Mouse (Mus musculus): ENCODE results near the gene Map3k20. TPM values are rescaled to one million over a fixed set of nuclear protein-coding genes. Genes with fewer than 3 reads are reported as not detected.

The Map3k20 gene
- 17.0 and 17.7 TPM in 2 replicates for polyA plus RNA-seq (2015; fragmentation: Nextera tagmentation; extraction: Ambion mirVana)

DNA sequence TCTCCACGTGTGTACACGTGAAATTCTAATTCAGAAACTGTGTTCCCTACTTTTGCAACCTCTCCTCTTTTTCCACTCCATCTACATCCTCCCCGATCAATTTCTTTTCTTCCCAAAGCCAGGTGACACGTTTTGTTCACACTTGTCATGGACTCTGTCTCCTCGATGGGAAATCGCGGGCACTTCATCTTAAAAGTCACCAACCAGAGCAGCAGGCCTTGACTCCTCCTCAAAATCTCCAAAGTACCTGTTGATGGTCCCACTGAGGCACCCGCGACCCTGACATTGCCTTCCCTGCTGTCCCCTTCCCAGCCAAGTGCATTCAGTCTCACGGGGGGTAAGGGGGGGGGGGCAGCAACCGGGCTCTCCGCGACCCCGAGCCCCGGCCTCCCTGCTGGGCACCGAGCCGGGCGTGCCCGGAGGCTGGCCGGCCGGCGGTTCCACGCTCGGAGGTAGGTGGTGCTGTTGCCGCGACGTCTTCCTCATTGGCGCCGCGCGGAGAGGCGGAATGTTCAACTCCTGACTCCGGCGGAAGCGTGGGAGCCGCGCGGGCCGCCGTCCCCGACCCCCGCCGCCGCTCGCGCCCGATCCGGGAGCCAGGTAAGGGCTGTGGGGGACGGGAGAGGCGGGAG is at the start of gene Map3k20:
Gene Map3k20, plus strand, starts transcription at position 382 of the 632 bp plus-strand sequence.
- 2% methylated on average over 50 of the region's 50 CpGs for WGBS
- H3K9me3 ChIP-seq = no peaks in the 10 kb centered on the region
- peaks cover 19% of the 10 kb centered on the region for H3K4me1 ChIP-seq (replicated peaks)
- no peaks in the 10 kb centered on the region for H3K36me3 ChIP-seq
- peak within 1 kb of the TSS; percentile 88 for H3K4me3 ChIP-seq (replicated peaks)
- H3K27ac ChIP-seq = peak within 1 kb of the TSS; percentile 59
- H3K4me2 ChIP-seq (replicated peaks) = peak within 1 kb of the TSS; percentile 73
- H3K27me3 ChIP-seq (replicated peaks) = no peaks in the 10 kb centered on the region
- peak; percentile 87 for ATAC-seq
- peak within 1 kb of the TSS; percentile 94 for H3K9ac ChIP-seq

DNA sequence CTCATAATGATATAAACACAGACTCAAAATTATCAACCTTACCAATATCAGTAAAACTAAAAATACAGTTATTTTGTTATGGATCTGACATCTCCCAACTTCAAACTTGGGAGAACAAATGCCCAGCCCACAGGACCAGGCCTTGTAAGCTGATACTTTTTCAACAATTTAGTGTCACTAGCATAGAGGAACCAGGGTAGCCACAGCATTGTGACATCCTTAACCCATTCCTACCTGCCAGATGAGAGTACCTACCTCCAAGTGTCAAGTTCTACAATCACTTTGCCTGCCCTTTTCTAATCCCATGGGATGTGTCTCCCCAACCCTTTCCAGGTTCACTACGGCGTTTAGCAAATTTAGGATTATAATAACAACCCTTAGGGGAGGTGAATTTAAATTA is 47.0 kb upstream of the Map3k20 start:
- no peak for ATAC-seq
- Histone ChIP-seq H3K4me1 (replicated peaks) (no peaks in the 10 kb centered on the region), H3K4me2 (replicated peaks) (no peak overlapping the region), H3K9me3 (no peaks in the 10 kb centered on the region), H3K4me3 (replicated peaks) (no peak overlapping the region), H3K9ac (no peak overlapping the region), H3K27me3 (replicated peaks) (no peaks in the 10 kb centered on the region), H3K36me3 (no peaks in the 10 kb centered on the region), H3K27ac (no peak overlapping the region)
- 83% methylated on average over 2 of the region's 2 CpGs for WGBS

DNA sequence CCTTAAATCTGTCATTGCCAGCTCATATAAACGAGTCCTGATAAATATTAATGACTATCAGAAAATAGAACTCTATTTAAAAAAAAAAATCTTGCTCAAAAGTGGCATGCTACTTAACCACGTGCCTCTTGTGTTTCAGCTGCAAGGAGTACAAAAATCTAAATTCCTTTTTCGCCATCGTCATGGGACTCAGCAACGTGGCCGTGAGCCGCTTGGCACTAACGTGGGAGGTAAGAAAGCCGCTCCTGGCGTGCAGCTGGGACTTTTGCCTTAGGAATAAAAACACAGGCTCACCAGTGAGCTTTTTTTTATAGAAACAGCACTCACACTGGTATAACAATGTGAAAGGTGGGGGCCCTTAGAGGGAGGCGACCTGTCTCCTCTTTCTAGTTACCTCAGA is 46.5 kb upstream of the Map3k20 start:
- Histone ChIP-seq H3K4me2 (replicated peaks) (no peak overlapping the region), H3K9ac (no peak overlapping the region), H3K36me3 (no peaks in the 10 kb centered on the region), H3K27me3 (replicated peaks) (no peaks in the 10 kb centered on the region), H3K9me3 (no peaks in the 10 kb centered on the region), H3K4me1 (replicated peaks) (no peaks in the 10 kb centered on the region), H3K4me3 (replicated peaks) (no peak overlapping the region), H3K27ac (no peak overlapping the region)
- ATAC-seq = no peak
- WGBS = 85% methylated on average over 11 of the region's 11 CpGs

DNA sequence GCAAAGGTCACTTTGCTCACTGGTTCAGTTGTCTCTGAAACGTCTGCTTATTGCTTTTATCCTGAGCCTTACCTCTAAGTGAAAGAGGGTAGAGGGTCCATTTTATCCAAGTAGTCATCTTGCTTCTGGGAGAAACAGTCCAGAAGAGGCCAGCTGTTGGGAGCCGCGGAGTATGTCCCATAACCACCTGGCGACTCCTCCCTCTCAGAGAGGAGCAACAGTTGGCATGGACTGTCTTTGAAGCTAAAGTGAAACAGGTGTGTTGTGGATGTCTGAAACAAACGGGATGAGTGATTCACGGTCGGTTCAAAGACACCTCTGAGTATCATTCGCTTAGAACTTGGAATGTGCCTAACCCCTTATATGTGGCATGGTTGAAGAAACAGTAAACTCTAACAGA is 46.0 kb upstream of the Map3k20 start:
- no peaks in the 10 kb centered on the region for H3K4me1 ChIP-seq (replicated peaks)

DNA sequence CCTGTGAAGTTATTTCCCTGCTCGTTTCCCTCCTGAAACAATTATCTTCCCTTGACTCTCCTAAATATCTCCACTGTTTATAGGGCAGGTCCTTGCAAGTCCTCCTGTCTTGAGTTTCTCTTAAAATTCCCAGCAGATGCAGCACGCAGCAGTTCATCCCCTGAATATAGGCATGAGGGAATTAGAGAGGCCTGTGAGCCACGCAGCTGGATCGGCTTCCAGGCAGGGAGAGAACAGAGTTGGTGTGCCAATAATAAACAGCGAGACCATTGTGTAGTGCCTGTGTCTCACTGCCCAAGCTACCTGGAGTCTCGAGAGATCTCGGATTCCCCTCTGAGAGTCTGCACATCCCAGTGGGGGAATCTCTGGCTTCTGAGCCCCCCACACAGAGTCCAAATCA is 45.4 kb upstream of the Map3k20 start:
- no peaks in the 10 kb centered on the region for H3K4me1 ChIP-seq (replicated peaks)
- 70% methylated on average over 7 of the region's 7 CpGs for whole genome bisulfite sequencing
- no peaks in the 10 kb centered on the region for H3K27me3 ChIP-seq (replicated peaks)
- ATAC-seq = no peak
- H3K36me3 ChIP-seq = no peaks in the 10 kb centered on the region
- no peak overlapping the region for H3K27ac ChIP-seq
- no peak overlapping the region for H3K4me3 ChIP-seq (replicated peaks)
- no peak overlapping the region for H3K9ac ChIP-seq
- H3K4me2 ChIP-seq (replicated peaks) = no peak overlapping the region
- H3K9me3 ChIP-seq = no peaks in the 10 kb centered on the region

More for the DNA sequence above, 46.0 kb upstream of the Map3k20 start:
- no peak overlapping the region for H3K9ac ChIP-seq
- 85% methylated on average over 8 of the region's 8 CpGs for WGBS
- H3K4me2 ChIP-seq (replicated peaks) = no peak overlapping the region
- H3K9me3 ChIP-seq = no peaks in the 10 kb centered on the region
- no peaks in the 10 kb centered on the region for H3K36me3 ChIP-seq
- H3K27me3 ChIP-seq (replicated peaks) = no peaks in the 10 kb centered on the region
- ATAC-seq = no peak
- no peak overlapping the region for H3K27ac ChIP-seq
- no peak overlapping the region for H3K4me3 ChIP-seq (replicated peaks)

DNA sequence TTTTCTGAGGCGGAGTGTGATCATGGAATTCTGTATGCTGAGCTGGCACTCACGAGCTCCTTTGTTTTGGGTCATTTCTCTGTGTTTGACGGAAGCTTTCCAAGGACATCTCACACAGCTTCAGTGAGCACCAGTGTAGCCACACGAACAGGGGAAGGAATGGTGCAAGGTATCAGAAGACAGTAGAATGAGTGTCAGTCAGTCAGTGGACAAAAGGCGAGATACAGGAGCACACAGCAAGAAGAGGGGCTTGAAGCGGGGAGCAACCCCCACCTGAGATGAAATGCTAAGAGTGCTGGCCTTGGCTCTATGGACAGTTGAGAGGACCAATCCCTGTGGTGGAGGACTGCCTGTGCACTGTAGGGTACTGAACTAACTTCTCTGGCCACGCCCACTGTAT is 44.7 kb upstream of the Map3k20 start:
- H3K4me3 ChIP-seq (replicated peaks) = no peak overlapping the region
- ATAC-seq = no peak
- no peaks in the 10 kb centered on the region for H3K27me3 ChIP-seq (replicated peaks)
- H3K9ac ChIP-seq = no peak overlapping the region
- H3K4me2 ChIP-seq (replicated peaks) = no peak overlapping the region
- no peaks in the 10 kb centered on the region for H3K4me1 ChIP-seq (replicated peaks)
- WGBS = 80% methylated on average over 7 of the region's 7 CpGs
- H3K36me3 ChIP-seq = no peaks in the 10 kb centered on the region
- no peak overlapping the region for H3K27ac ChIP-seq
- no peaks in the 10 kb centered on the region for H3K9me3 ChIP-seq

DNA sequence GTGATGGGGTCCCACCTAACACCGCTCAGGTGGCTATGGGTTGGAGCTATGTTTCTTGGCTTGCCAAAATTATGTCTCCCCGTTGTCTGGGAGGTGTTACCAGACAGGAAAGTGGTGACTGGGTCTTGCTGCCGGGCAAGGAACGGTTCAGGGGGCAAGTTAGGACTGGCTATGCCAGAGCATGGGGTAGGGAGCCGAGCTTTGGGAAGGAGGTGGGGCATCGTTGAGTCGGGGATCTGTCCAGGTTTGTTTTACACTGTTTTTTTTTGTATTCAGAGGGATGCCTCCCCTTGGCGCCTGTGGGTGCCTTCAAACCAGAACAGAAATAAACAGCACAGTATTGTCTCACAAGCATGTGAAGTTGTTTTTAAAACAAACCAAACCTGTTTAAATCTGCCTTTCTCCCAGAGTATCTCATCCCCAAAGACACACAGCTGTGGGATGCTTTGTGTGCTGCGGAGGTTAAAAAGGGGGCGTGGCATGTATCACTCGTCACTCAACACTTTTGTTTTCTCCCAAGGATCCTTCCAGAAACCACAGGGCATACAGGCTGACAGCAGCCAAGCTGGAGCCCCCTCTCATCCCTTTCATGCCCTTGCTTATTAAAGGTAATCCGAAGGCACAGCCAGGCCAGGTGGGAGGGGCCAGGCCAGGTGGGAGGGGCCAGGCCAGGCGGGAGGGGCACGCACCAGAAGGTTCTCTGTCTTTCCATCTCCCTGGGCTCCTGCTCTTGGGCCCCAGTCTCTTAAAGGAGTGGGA is 43.5 kb upstream of the Map3k20 start:
- Histone ChIP-seq H3K9ac (no peak overlapping the region), H3K4me1 (replicated peaks) (no peaks in the 10 kb centered on the region), H3K4me3 (replicated peaks) (0 out of 2 replicates have a peak overlapping the region, but pooled peaks have one; percentile 19), H3K27ac (no peak overlapping the region), H3K9me3 (no peaks in the 10 kb centered on the region), H3K27me3 (replicated peaks) (no peaks in the 10 kb centered on the region), H3K36me3 (no peaks in the 10 kb centered on the region), H3K4me2 (replicated peaks) (peak overlapping the region; percentile 31; the same call in 1 of the 2 replicates)
- peak; percentile 47; the same call in 1 of the 2 replicates for ATAC-seq
- 53% methylated on average over 14 of the region's 14 CpGs for WGBS

DNA sequence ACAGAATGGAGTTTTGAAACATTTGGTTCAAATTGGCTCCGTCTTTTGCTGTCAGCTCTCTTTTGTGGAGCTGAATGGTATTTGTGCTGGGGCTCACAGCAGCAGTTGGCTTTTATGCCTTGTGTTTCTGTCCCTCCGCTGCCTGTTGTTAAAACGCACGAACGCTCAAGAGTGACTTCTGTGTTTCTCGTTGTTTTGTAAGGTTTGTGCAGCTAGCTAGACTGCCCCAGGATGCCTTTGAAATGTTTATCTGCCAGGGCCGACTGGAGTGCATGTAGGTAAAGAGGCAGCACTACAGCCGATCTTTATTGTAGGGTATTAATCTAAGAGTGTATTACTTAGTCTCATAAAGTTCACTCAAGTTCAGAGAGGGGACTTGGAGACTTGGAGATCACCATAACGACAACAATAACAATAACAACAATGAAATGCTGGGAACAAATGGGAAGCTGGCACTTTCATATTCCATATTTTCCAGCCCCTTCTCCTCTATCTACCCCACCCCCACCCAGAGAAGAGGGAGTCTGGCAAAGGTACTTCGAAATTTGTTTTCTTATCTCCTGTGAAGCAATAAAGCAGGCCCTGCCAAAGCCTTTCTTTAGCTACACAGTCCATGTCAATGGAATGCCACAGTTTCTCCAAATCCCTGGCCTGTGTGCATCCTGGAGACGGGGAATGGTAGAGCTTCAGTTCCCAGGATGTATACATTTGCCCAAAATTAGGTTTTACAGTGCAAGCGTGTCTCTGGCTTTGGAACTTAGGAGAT is 42.3 kb upstream of the Map3k20 start:
- Histone ChIP-seq H3K9ac (no peak overlapping the region), H3K4me3 (replicated peaks) (no peak overlapping the region), H3K9me3 (no peaks in the 10 kb centered on the region), H3K27me3 (replicated peaks) (no peaks in the 10 kb centered on the region), H3K36me3 (no peaks in the 10 kb centered on the region), H3K4me2 (replicated peaks) (no peak overlapping the region), H3K4me1 (replicated peaks) (no peaks in the 10 kb centered on the region; the same call in 1 of the 2 replicates), H3K27ac (no peak overlapping the region)
- ATAC-seq = no peak
- 47% methylated on average over 12 of the region's 12 CpGs for WGBS

DNA sequence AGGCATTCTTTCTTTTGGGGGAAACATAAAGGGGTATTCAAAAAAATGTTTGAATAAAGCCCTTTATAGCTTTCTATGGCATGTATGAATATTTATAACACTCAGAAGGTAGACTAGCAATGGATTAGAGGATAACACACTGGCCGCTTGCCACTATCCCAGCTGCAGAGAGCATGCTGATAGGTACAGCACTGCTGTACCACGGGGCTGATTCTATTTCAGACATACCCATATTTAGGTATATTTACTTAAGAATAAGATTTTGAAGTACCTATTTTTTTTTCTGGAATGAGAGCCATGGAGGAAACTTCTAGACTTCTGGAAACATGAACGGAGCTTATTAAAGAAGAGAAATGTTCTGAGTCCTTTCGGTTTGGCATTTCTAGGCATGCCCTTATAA is 39.8 kb upstream of the Map3k20 start:
- H3K36me3 ChIP-seq = no peaks in the 10 kb centered on the region
- no peak overlapping the region for H3K27ac ChIP-seq
- no peaks in the 10 kb centered on the region; the same call in 1 of the 2 replicates for H3K4me1 ChIP-seq (replicated peaks)
- H3K9me3 ChIP-seq = no peaks in the 10 kb centered on the region
- H3K27me3 ChIP-seq (replicated peaks) = no peaks in the 10 kb centered on the region
- WGBS = 66% methylated on average over 4 of the region's 4 CpGs
- H3K4me2 ChIP-seq (replicated peaks) = no peak overlapping the region
- no peak overlapping the region for H3K9ac ChIP-seq
- ATAC-seq = no peak
- no peak overlapping the region for H3K4me3 ChIP-seq (replicated peaks)

DNA sequence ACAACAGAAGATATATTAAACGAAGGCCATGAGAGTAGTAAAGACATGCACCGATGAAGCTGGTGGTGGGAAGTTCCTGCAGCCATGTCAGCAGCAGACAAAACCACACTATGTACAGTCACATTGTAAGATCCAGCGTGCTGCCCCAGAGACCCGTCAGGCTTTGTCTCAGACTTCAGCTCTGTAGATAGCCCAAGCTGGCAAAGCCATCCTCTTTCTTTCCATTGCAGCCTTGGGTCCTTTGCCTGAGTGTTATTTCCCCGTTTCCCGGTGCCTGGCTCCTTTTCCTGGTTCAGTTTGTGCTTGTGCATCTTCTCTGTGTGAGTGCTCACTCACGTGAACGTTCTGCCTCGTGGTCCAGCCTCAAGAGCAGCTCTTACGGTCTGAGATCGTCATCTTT is 39.1 kb upstream of the Map3k20 start:
- 86% methylated on average over 11 of the region's 11 CpGs for WGBS
- H3K4me3 ChIP-seq (replicated peaks) = no peak overlapping the region
- no peak for ATAC-seq
- no peaks in the 10 kb centered on the region; the same call in 1 of the 2 replicates for H3K4me1 ChIP-seq (replicated peaks)
- no peaks in the 10 kb centered on the region for H3K27me3 ChIP-seq (replicated peaks)
- no peak overlapping the region for H3K9ac ChIP-seq
- H3K4me2 ChIP-seq (replicated peaks) = no peak overlapping the region
- H3K9me3 ChIP-seq = no peaks in the 10 kb centered on the region
- no peak overlapping the region for H3K27ac ChIP-seq
- no peaks in the 10 kb centered on the region for H3K36me3 ChIP-seq

DNA sequence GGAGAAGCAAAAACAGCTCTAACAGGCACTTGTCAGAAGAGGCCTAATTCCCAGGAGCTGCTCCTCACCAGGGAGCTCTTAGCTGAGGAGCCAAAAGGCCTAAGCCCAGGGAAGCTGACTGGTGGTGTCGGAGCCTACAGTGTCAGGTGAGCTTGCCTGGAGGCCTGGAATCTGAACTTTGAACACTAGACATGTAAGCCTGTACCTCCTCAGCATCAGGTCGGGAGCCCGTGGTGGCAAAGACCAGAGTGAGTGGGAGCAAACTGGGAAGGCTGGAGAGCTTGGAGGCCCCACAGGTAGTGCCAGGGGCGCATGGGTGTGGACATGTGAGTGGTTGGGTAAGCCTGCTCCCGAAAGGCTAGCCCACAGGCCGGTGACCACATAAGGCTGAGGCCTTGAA is 37.6 kb upstream of the Map3k20 start:
- H3K4me1 ChIP-seq (replicated peaks) = no peaks in the 10 kb centered on the region; the same call in 1 of the 2 replicates
- peak; percentile 76 for ATAC-seq
- H3K9ac ChIP-seq = no peak overlapping the region
- no peaks in the 10 kb centered on the region for H3K36me3 ChIP-seq
- no peak overlapping the region for H3K4me3 ChIP-seq (replicated peaks)
- 72% methylated on average over 6 of the region's 6 CpGs for WGBS
- no peaks in the 10 kb centered on the region for H3K27me3 ChIP-seq (replicated peaks)
- H3K4me2 ChIP-seq (replicated peaks) = no peak overlapping the region
- no peaks in the 10 kb centered on the region for H3K9me3 ChIP-seq
- no peak overlapping the region for H3K27ac ChIP-seq
